Comparison of ENCODE assay signal across 31 mouse cellular contexts in genomic region chr1:92809621-92810020, GRCm38 (mm10).
"Had no signal": no experiment of that assay in that cellular context is flagged by ENCODE, and none has a peak within 500 bp of the region (broad histone marks: within the 10 kb centered on the region; RNA-seq: fewer than 3 reads in every experiment).

No protein-coding gene starts in this region.

- ATAC-seq: liver, embryonic 12.5 days; liver, postnatal 0 days; lung, postnatal 0 days; midbrain, embryonic 13.5 days; midbrain, embryonic 16.5 days had no signal

- H3K27me3 ChIP-seq: limb, embryonic 12.5 days; limb, embryonic 13.5 days; limb, embryonic 15.5 days; liver, embryonic 12.5 days; liver, embryonic 13.5 days; liver, embryonic 15.5 days; lung, embryonic 15.5 days; midbrain, embryonic 12.5 days; midbrain, embryonic 13.5 days; neural tube, embryonic 12.5 days; neural tube, embryonic 13.5 days had no signal

- H3K9ac ChIP-seq: limb, embryonic 12.5 days; limb, embryonic 13.5 days; limb, embryonic 15.5 days; liver, embryonic 12.5 days; liver, embryonic 13.5 days; liver, embryonic 14.5 days; liver, embryonic 15.5 days; liver, postnatal 0 days; lung, embryonic 14.5 days; lung, embryonic 15.5 days; midbrain, embryonic 12.5 days; midbrain, embryonic 13.5 days; neural tube, embryonic 12.5 days; neural tube, embryonic 13.5 days had no signal

- H3K9me3 ChIP-seq: limb, embryonic 10.5 days; limb, embryonic 15.5 days; liver, embryonic 13.5 days; liver, embryonic 15.5 days; lung, embryonic 15.5 days; neural tube, embryonic 12.5 days had no signal

- H3K36me3 ChIP-seq: limb, embryonic 10.5 days; limb, embryonic 12.5 days; limb, embryonic 13.5 days; limb, embryonic 15.5 days; liver, embryonic 12.5 days; liver, embryonic 13.5 days; liver, embryonic 15.5 days; lung, embryonic 15.5 days; midbrain, embryonic 10.5 days; midbrain, embryonic 12.5 days; midbrain, embryonic 13.5 days; neural tube, embryonic 12.5 days; neural tube, embryonic 13.5 days had no signal

- H3K4me3 ChIP-seq: left cerebral cortex, adult 2 months; limb, embryonic 10.5 days; limb, embryonic 12.5 days; limb, embryonic 13.5 days; limb, embryonic 15.5 days; liver, embryonic 12.5 days; liver, embryonic 13.5 days; liver, embryonic 15.5 days; lung, embryonic 15.5 days; midbrain, embryonic 10.5 days; midbrain, embryonic 12.5 days; midbrain, embryonic 13.5 days; myocyte; neural tube, embryonic 12.5 days; neural tube, embryonic 13.5 days had no signal

- DNase-seq: left cerebral cortex, postnatal 4 days; liver; liver, embryonic 13.5 days; liver, postnatal 0 days; lung, adult 18-20 months; lung, adult 2 months; lung, embryonic 14.5 days; lung, postnatal 10 days; lung, postnatal 14 days; lung, postnatal 36 days; lung, postnatal 4 days; midbrain, embryonic 14.5 days had no signal

- H3K4me2 ChIP-seq: limb, embryonic 12.5 days; limb, embryonic 13.5 days; limb, embryonic 15.5 days; liver, embryonic 11.5 days; liver, embryonic 12.5 days; liver, embryonic 13.5 days; liver, embryonic 15.5 days; lung, embryonic 14.5 days; lung, embryonic 15.5 days; midbrain, embryonic 12.5 days; midbrain, embryonic 13.5 days; neural tube, embryonic 12.5 days; neural tube, embryonic 13.5 days had no signal

- H3K4me1 ChIP-seq: liver, embryonic 12.5 days; liver, embryonic 13.5 days; liver, embryonic 15.5 days; lung, embryonic 15.5 days; midbrain, embryonic 10.5 days; midbrain, embryonic 12.5 days; midbrain, embryonic 13.5 days; neural tube, embryonic 12.5 days; neural tube, embryonic 13.5 days had no signal

- H3K27ac ChIP-seq: left cerebral cortex, adult 2 months; limb, embryonic 10.5 days; limb, embryonic 12.5 days; limb, embryonic 13.5 days; limb, embryonic 15.5 days; liver, embryonic 12.5 days; liver, embryonic 13.5 days; liver, embryonic 14.5 days; liver, embryonic 15.5 days; lung, embryonic 15.5 days; macrophage; midbrain, embryonic 10.5 days; midbrain, embryonic 12.5 days; midbrain, embryonic 13.5 days; neural tube, embryonic 12.5 days; neural tube, embryonic 13.5 days had no signal
